Mouse (Mus musculus) ES-Bruce4 (cell line): Measurements from ENCODE around the gene Fam229a.

Source experiments
- CTCF ChIP-seq: IDR thresholded peaks from one replicate; pipeline ENCODE4 v1.8.1; 2011; ENCODE audit warnings: low read depth, low read length
- EP300 ChIP-seq: IDR thresholded peaks from 2 replicates; pipeline ENCODE4 v1.6.1; 2011; ENCODE audit warnings: low read depth, low read length; ENCODE audit not compliant: insufficient read depth
- POLR2A ChIP-seq: IDR thresholded peaks from one replicate; pipeline ENCODE4 v1.8.1; 2011; ENCODE audit warnings: low read length; ENCODE audit not compliant: insufficient read depth

DNA sequence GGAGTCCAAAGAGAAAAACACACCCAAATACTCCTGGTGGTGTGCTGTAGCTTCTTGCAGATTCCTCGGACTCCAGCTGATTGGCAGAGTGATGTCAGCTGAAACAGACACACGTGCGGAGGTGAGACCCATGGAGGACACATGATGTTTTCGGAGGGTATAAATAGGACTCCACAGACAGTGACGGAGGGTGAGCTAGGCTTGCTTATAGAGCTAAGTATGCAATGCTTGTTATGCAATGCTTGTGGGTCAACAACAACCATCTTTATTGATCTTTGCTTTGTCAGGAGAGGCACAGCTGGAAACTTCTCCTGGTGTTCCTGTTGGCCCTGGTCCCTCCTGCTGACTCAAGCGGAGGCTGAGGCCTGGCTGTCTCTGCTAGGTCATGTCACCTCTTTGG, 42.3 kb upstream of the Fam229a start:
- TF ChIP-seq CTCF: no peak
- no peak for TF ChIP-seq POLR2A
- no peak for TF ChIP-seq EP300
